Mouse (Mus musculus) G1E (cell line): ENCODE results near the gene Acod1.

ENCODE experiments used
- CTCF ChIP-seq: IDR thresholded peaks from 2 replicates; pipeline ENCODE4 v1.5.1; 2012; ENCODE audit warnings: low read depth, low read length, inconsistent platforms, mixed read lengths
- GATA1 ChIP-seq: IDR thresholded peaks from 2 replicates; pipeline ENCODE4 v1.6.1; 2012; ENCODE audit warnings: borderline replicate concordance, low read length, inconsistent platforms, mixed read lengths
- GATA2 ChIP-seq: IDR thresholded peaks from 2 replicates; pipeline ENCODE4 v1.6.1; 2012; ENCODE audit warnings: low read depth, low read length, inconsistent platforms, borderline replicate concordance
- POLR2AphosphoS5 ChIP-seq: IDR thresholded peaks from 2 replicates; pipeline ENCODE4 v1.6.1; 2012; ENCODE audit warnings: low read depth, low read length, inconsistent platforms; ENCODE audit not compliant: insufficient replicate concordance

GRCm38 (mm10) chr14:103098587-103099235 lies 51.9 kb downstream of the Acod1 start:
- TF ChIP-seq CTCF = no peak
- no peak for TF ChIP-seq GATA1
- no peak for TF ChIP-seq POLR2AphosphoS5
- no peak for TF ChIP-seq GATA2
